Mouse (Mus musculus) limb, embryonic 11.5 days (tissue): ENCODE data around the gene Pycr2. TPM values are rescaled to one million over a fixed set of nuclear protein-coding genes. Genes with fewer than 3 reads are reported as not detected.

Experiments used
- ATAC-seq: fragments of 200-750 bp; cut with Nextera tagmentation; 2 replicates; pipeline ENCODE4 v1.8.0; 2017; ENCODE audit warnings: low read depth; ENCODE audit not compliant: insufficient number of reproducible peaks, low FRiP score, low TSS enrichment
- DNase-seq: peaks from one replicate; pipeline ENCODE4 v3.0.0-alpha.2; 2015; ENCODE audit warnings: low spot score
- H3K27ac ChIP-seq: fragments of 300-500 bp; sonication (generic); replicated peaks from 2 replicates; pipeline ENCODE4 v1.5.1; 2014; ENCODE audit warnings: low read depth, mild to moderate bottlenecking, low read length
- H3K27me3 ChIP-seq: fragments of 300-500 bp; sonication (generic); 2 replicates; pipeline ENCODE4 v1.6.1; 2014; ENCODE audit warnings: mild to moderate bottlenecking, low read length, mixed read lengths; ENCODE audit not compliant: control insufficient read depth, insufficient read depth
- H3K36me3 ChIP-seq: fragments of 300-500 bp; sonication (generic); 2 replicates; pipeline ENCODE4 v1.6.1; 2014; ENCODE audit warnings: mild to moderate bottlenecking, low read length, moderate library complexity, mixed read lengths; ENCODE audit not compliant: control insufficient read depth, insufficient read depth
- H3K4me1 ChIP-seq: fragments of 300-500 bp; sonication (generic); 2 replicates; pipeline ENCODE4 v1.6.1; 2014; ENCODE audit warnings: low read length, mixed read lengths; ENCODE audit not compliant: control insufficient read depth, insufficient read depth
- H3K4me2 ChIP-seq: fragments of 300-500 bp; sonication (generic); 2 replicates; pipeline ENCODE4 v1.6.1; 2014; ENCODE audit warnings: low read depth, mild to moderate bottlenecking, moderate library complexity; ENCODE audit not compliant: severe bottlenecking
- H3K4me3 ChIP-seq: fragments of 300-500 bp; sonication (generic); 2 replicates; pipeline ENCODE4 v1.5.1; 2014; ENCODE audit warnings: low read depth, low read length
- H3K9ac ChIP-seq: fragments of 300-500 bp; sonication (generic); 2 replicates; pipeline ENCODE4 v1.6.1; 2014; ENCODE audit warnings: mild to moderate bottlenecking, low read length
- H3K9me3 ChIP-seq: fragments of 300-500 bp; sonication (generic); 2 replicates; pipeline ENCODE4 v1.6.1; 2016; ENCODE audit warnings: low read length; ENCODE audit not compliant: control insufficient read depth
- WGBS: fragments of 180-500 bp; shearing (Covaris S2); extraction: QIAGEN DNeasy Blood & Tissue Kit; methylation state at CpG from one replicate; pipeline ENCODE4 v1.1.7; 2014; 5-methylcytosine and 5-hydroxymethylcytosine counted together
- polyA plus RNA-seq: library from polyadenylated mRNA; unstranded; fragments of >200 nt; fragmentation: Nextera tagmentation; extraction: Ambion mirVana; gene quantifications from 2 replicates; pipeline ENCODE4 v1.2.1, GENCODE M21; 2014

The Pycr2 gene
- polyA plus RNA-seq, 1 experiment from 2014 or later: 137 TPM

GRCm38 (mm10) chr1:180945001-180945980, 41.2 kb downstream of the Pycr2 start:
- Histone ChIP-seq H3K4me1 (peaks cover 14% of the 10 kb centered on the region), H3K4me2 (peak overlapping the region; percentile 31; the same call in 1 of the 2 replicates), H3K27me3 (peaks cover 19% of the 10 kb centered on the region), H3K4me3 (peak overlapping the region; percentile 1; the same call in 1 of the 2 replicates), H3K9me3 (no peaks in the 10 kb centered on the region), H3K27ac (peak overlapping the region; percentile 76), H3K36me3 (no peaks in the 10 kb centered on the region), H3K9ac (no peak overlapping the region; the same call in 1 of the 2 replicates)
- peak; percentile 90 for ATAC-seq
- peak; percentile 78 for DNase-seq
- 27% methylated on average over 20 of the region's 20 CpGs for WGBS

- Histone ChIP-seq H3K4me3 (no peak overlapping the region), H3K27ac (no peak overlapping the region), H3K4me1 (peaks cover 11% of the 10 kb centered on the region), H3K27me3 (peaks cover 13% of the 10 kb centered on the region), H3K4me2 (no peak overlapping the region), H3K9me3 (no peaks in the 10 kb centered on the region), H3K36me3 (no peaks in the 10 kb centered on the region), H3K9ac (no peak overlapping the region)
- DNase-seq (no peak), ATAC-seq (no peak)
- 90% methylated on average over 6 of the region's 6 CpGs for WGBS
These were observed 42.4 kb downstream of the Pycr2 start for GRCm38 (mm10) chr1:180946448-180946847.

GRCm38 (mm10) chr1:180952085-180952746, 48.1 kb downstream of the Pycr2 start:
- ATAC-seq: no peak
- H3K36me3 ChIP-seq: no peaks in the 10 kb centered on the region
- H3K27ac ChIP-seq: no peak overlapping the region
- no peak overlapping the region for H3K4me2 ChIP-seq
- no peak for DNase-seq
- no peaks in the 10 kb centered on the region for H3K27me3 ChIP-seq
- no peak overlapping the region for H3K9ac ChIP-seq
- H3K9me3 ChIP-seq: no peaks in the 10 kb centered on the region
- 79% methylated on average over 6 of the region's 6 CpGs for WGBS
- no peak overlapping the region for H3K4me3 ChIP-seq
- H3K4me1 ChIP-seq: peaks cover 6% of the 10 kb centered on the region; the same call in 1 of the 2 replicates

GRCm38 (mm10) chr1:180952808-180953207, 48.7 kb downstream of the Pycr2 start:
- no peak overlapping the region for H3K4me3 ChIP-seq
- no peaks in the 10 kb centered on the region for H3K9me3 ChIP-seq
- H3K36me3 ChIP-seq: 0 out of 2 replicates have a peak, but pooled peaks cover 2% of the 10 kb centered on the region
- H3K27ac ChIP-seq: no peak overlapping the region
- H3K4me1 ChIP-seq: peaks cover 6% of the 10 kb centered on the region; the same call in 1 of the 2 replicates
- no peak overlapping the region for H3K9ac ChIP-seq
- H3K4me2 ChIP-seq: no peak overlapping the region
- DNase-seq: no peak
- H3K27me3 ChIP-seq: no peaks in the 10 kb centered on the region
- ATAC-seq: no peak
- 85% methylated on average over 5 of the region's 5 CpGs for WGBS

- Histone ChIP-seq H3K36me3 (0 out of 2 replicates have a peak, but pooled peaks cover 2% of the 10 kb centered on the region), H3K27me3 (no peaks in the 10 kb centered on the region), H3K9ac (no peak overlapping the region), H3K4me2 (no peak overlapping the region), H3K4me3 (no peak overlapping the region), H3K27ac (no peak overlapping the region), H3K4me1 (peaks cover 6% of the 10 kb centered on the region; the same call in 1 of the 2 replicates), H3K9me3 (no peaks in the 10 kb centered on the region)
- 87% methylated on average over 8 of the region's 8 CpGs for WGBS
- DNase-seq (no peak), ATAC-seq (no peak)
These were observed 52.3 kb downstream of the Pycr2 start for GRCm38 (mm10) chr1:180956401-180956800.

GRCm38 (mm10) chr1:180956973-180957381, 52.9 kb downstream of the Pycr2 start:
- H3K27ac ChIP-seq: no peak overlapping the region
- 0 out of 2 replicates have a peak, but pooled peaks cover 2% of the 10 kb centered on the region for H3K36me3 ChIP-seq
- H3K4me1 ChIP-seq: peaks cover 6% of the 10 kb centered on the region; the same call in 1 of the 2 replicates
- ATAC-seq (no peak), DNase-seq (no peak)
- H3K9ac ChIP-seq: no peak overlapping the region
- no peaks in the 10 kb centered on the region for H3K9me3 ChIP-seq
- WGBS: 86% methylated on average over 8 of the region's 8 CpGs
- no peak overlapping the region for H3K4me3 ChIP-seq
- no peaks in the 10 kb centered on the region for H3K27me3 ChIP-seq
- H3K4me2 ChIP-seq: no peak overlapping the region

Other genes with a start within 250 kb of the Pycr2 start
- 0.15 and 0.18 TPM in 2 replicates for gene Mixl1, start 207.3 kb upstream of the Pycr2 start, polyA plus RNA-seq
- 22.5 and 24.7 TPM in 2 replicates for gene Acbd3, start 178.2 kb upstream of the Pycr2 start, polyA plus RNA-seq
- gene H3f3a, start 90.3 kb upstream of the Pycr2 start, polyA plus RNA-seq: 3,717 and 3,908 TPM in 2 replicates
- 44.1 and 46.9 TPM in 2 replicates for gene Sde2, start 53.2 kb upstream of the Pycr2 start, polyA plus RNA-seq
- 0.08 TPM in 1 of 2 replicates, not detected in the other for gene Lefty2, start 11.2 kb upstream of the Pycr2 start, polyA plus RNA-seq
- gene Lefty1, start 30.7 kb downstream of the Pycr2 start, polyA plus RNA-seq: 0.12 and 1.4 TPM in 2 replicates
- gene Tmem63a, start 38.1 kb downstream of the Pycr2 start, polyA plus RNA-seq: 5.6 and 6.1 TPM in 2 replicates
- 1.7 TPM in 2 replicates for gene Ephx1, start 116.6 kb downstream of the Pycr2 start, polyA plus RNA-seq
- not detected in 2 replicates for gene 9130409I23Rik, start 146.9 kb downstream of the Pycr2 start, polyA plus RNA-seq
- gene Nvl, start 239.9 kb downstream of the Pycr2 start, polyA plus RNA-seq: 45.0 and 48.0 TPM in 2 replicates
- gene Cnih4, start 240.4 kb downstream of the Pycr2 start, polyA plus RNA-seq: 81.8 and 89.4 TPM in 2 replicates